Mouse (Mus musculus): ENCODE data around the gene Pdcd4. TPM values are rescaled to one million over a fixed set of nuclear protein-coding genes. Genes with fewer than 3 reads are reported as not detected.
A peak's percentile ranks its signal among the peaks of the same experiment; 100 is the strongest.

Gene Pdcd4
- polyA plus RNA-seq, 1 experiment = 3.8 TPM

- no peak for TF ChIP-seq POLR2A (IDR thresholded peaks at IDR 0.05; ENCODE audit: low read depth, low read length)
- TF ChIP-seq CTCF (IDR thresholded peaks at IDR 0.05; ENCODE audit: extremely low read depth, insufficient read length, insufficient replicate concordance, low read depth, low read length) = no peak
- no peak overlapping the region for H3K27ac ChIP-seq (ENCODE audit: insufficient read depth, low read depth, low read length)
- no peaks in the 10 kb centered on the region for H3K36me3 ChIP-seq (ENCODE audit: control insufficient read depth, insufficient read depth, low read length)
- 28% methylated on average over 15 of the region's 15 CpGs for WGBS
- no peaks in the 10 kb centered on the region for H3K27me3 ChIP-seq (ENCODE audit: control insufficient read depth, insufficient read depth, low read length)
- no peak overlapping the region for H3K4me3 ChIP-seq (ENCODE audit: low read depth, low read length)
- H3K4me1 ChIP-seq (ENCODE audit: control insufficient read depth, insufficient read depth, insufficient read length, low read length) = peaks cover 22% of the 10 kb centered on the region; the same call in 1 of the 2 replicates
Observed at GRCm38 (mm10) chr19:53852699-53853451, 39.2 kb upstream of the Pdcd4 start.

- Histone ChIP-seq H3K4me1 (ENCODE audit: control insufficient read depth, insufficient read depth, insufficient read length, low read length) (peaks cover 17% of the 10 kb centered on the region; the same call in 1 of the 2 replicates), H3K36me3 (ENCODE audit: control insufficient read depth, insufficient read depth, low read length) (no peaks in the 10 kb centered on the region), H3K4me3 (ENCODE audit: low read depth, low read length) (no peak overlapping the region), H3K27ac (ENCODE audit: insufficient read depth, low read depth, low read length) (no peak overlapping the region), H3K27me3 (ENCODE audit: control insufficient read depth, insufficient read depth, low read length) (no peaks in the 10 kb centered on the region)
- WGBS = 38% methylated on average over 4 of the region's 4 CpGs
- TF ChIP-seq CTCF (IDR thresholded peaks at IDR 0.05; ENCODE audit: extremely low read depth, insufficient read length, insufficient replicate concordance, low read depth, low read length) (no peak), POLR2A (IDR thresholded peaks at IDR 0.05; ENCODE audit: low read depth, low read length) (no peak)
Observed at GRCm38 (mm10) chr19:53854978-53855377, 37.1 kb upstream of the Pdcd4 start.

GRCm38 (mm10) chr19:53855781-53856180 lies 36.2 kb upstream of the Pdcd4 start:
- no peaks in the 10 kb centered on the region for H3K36me3 ChIP-seq (ENCODE audit: control insufficient read depth, insufficient read depth, low read length)
- H3K4me1 ChIP-seq (ENCODE audit: control insufficient read depth, insufficient read depth, insufficient read length, low read length) = peaks cover 12% of the 10 kb centered on the region; the same call in 1 of the 2 replicates
- H3K27me3 ChIP-seq (ENCODE audit: control insufficient read depth, insufficient read depth, low read length) = no peaks in the 10 kb centered on the region
- no peak overlapping the region for H3K27ac ChIP-seq (ENCODE audit: insufficient read depth, low read depth, low read length)
- H3K4me3 ChIP-seq (ENCODE audit: low read depth, low read length) = no peak overlapping the region
- TF ChIP-seq POLR2A (IDR thresholded peaks at IDR 0.05; ENCODE audit: low read depth, low read length) = no peak
- TF ChIP-seq CTCF (IDR thresholded peaks at IDR 0.05; ENCODE audit: extremely low read depth, insufficient read length, insufficient replicate concordance, low read depth, low read length) = no peak
- WGBS = 51% methylated on average over 5 of the region's 5 CpGs

- peaks cover 10% of the 10 kb centered on the region; the same call in 1 of the 2 replicates for H3K4me1 ChIP-seq (ENCODE audit: control insufficient read depth, insufficient read depth, insufficient read length, low read length)
- H3K27ac ChIP-seq (ENCODE audit: insufficient read depth, low read depth, low read length) = no peak overlapping the region
- no peaks in the 10 kb centered on the region for H3K36me3 ChIP-seq (ENCODE audit: control insufficient read depth, insufficient read depth, low read length)
- H3K27me3 ChIP-seq (ENCODE audit: control insufficient read depth, insufficient read depth, low read length) = no peaks in the 10 kb centered on the region
- 90% methylated on average over 9 of the region's 9 CpGs for WGBS
- TF ChIP-seq POLR2A (IDR thresholded peaks at IDR 0.05; ENCODE audit: low read depth, low read length) (no peak), CTCF (IDR thresholded peaks at IDR 0.05; ENCODE audit: extremely low read depth, insufficient read length, insufficient replicate concordance, low read depth, low read length) (no peak)
- no peak overlapping the region for H3K4me3 ChIP-seq (ENCODE audit: low read depth, low read length)
Observed at GRCm38 (mm10) chr19:53856794-53857193, 35.2 kb upstream of the Pdcd4 start.

GRCm38 (mm10) chr19:53857962-53858361 lies 34.1 kb upstream of the Pdcd4 start:
- no peak overlapping the region for H3K4me3 ChIP-seq (ENCODE audit: low read depth, low read length)
- no peaks in the 10 kb centered on the region for H3K36me3 ChIP-seq (ENCODE audit: control insufficient read depth, insufficient read depth, low read length)
- peaks cover 10% of the 10 kb centered on the region; the same call in 1 of the 2 replicates for H3K4me1 ChIP-seq (ENCODE audit: control insufficient read depth, insufficient read depth, insufficient read length, low read length)
- WGBS = 88% methylated on average over 6 of the region's 6 CpGs
- no peaks in the 10 kb centered on the region for H3K27me3 ChIP-seq (ENCODE audit: control insufficient read depth, insufficient read depth, low read length)
- H3K27ac ChIP-seq (ENCODE audit: insufficient read depth, low read depth, low read length) = no peak overlapping the region
- TF ChIP-seq CTCF (IDR thresholded peaks at IDR 0.05; ENCODE audit: extremely low read depth, insufficient read length, insufficient replicate concordance, low read depth, low read length) (no peak), POLR2A (IDR thresholded peaks at IDR 0.05; ENCODE audit: low read depth, low read length) (no peak)

GRCm38 (mm10) chr19:53859149-53859548 lies 32.9 kb upstream of the Pdcd4 start:
- Histone ChIP-seq H3K36me3 (ENCODE audit: control insufficient read depth, insufficient read depth, low read length) (no peaks in the 10 kb centered on the region), H3K4me3 (ENCODE audit: low read depth, low read length) (peak overlapping the region; percentile 53), H3K4me1 (ENCODE audit: control insufficient read depth, insufficient read depth, insufficient read length, low read length) (peaks cover 10% of the 10 kb centered on the region; the same call in 1 of the 2 replicates), H3K27ac (ENCODE audit: insufficient read depth, low read depth, low read length) (peak overlapping the region; percentile 81), H3K27me3 (ENCODE audit: control insufficient read depth, insufficient read depth, low read length) (no peaks in the 10 kb centered on the region)
- 26% methylated on average over 9 of the region's 9 CpGs for WGBS
- TF ChIP-seq CTCF (IDR thresholded peaks at IDR 0.05; ENCODE audit: extremely low read depth, insufficient read length, insufficient replicate concordance, low read depth, low read length) (no peak), POLR2A (IDR thresholded peaks at IDR 0.05; ENCODE audit: low read depth, low read length) (no peak)

- TF ChIP-seq POLR2A (IDR thresholded peaks at IDR 0.05; ENCODE audit: low read depth, low read length) (no peak), CTCF (IDR thresholded peaks at IDR 0.05; ENCODE audit: extremely low read depth, insufficient read length, insufficient replicate concordance, low read depth, low read length) (no peak)
- Histone ChIP-seq H3K4me3 (ENCODE audit: low read depth, low read length) (peak overlapping the region; percentile 53), H3K27ac (ENCODE audit: insufficient read depth, low read depth, low read length) (peak overlapping the region; percentile 81)
Observed at GRCm38 (mm10) chr19:53859593-53859992, 32.4 kb upstream of the Pdcd4 start.

More at GRCm38 (mm10) chr19:53859593-53859992, 32.4 kb upstream of the Pdcd4 start:
- peaks cover 10% of the 10 kb centered on the region; the same call in 1 of the 2 replicates for H3K4me1 ChIP-seq (ENCODE audit: control insufficient read depth, insufficient read depth, insufficient read length, low read length)
- H3K36me3 ChIP-seq (ENCODE audit: control insufficient read depth, insufficient read depth, low read length) = no peaks in the 10 kb centered on the region
- no peaks in the 10 kb centered on the region for H3K27me3 ChIP-seq (ENCODE audit: control insufficient read depth, insufficient read depth, low read length)
- 51% methylated on average over 7 of the region's 7 CpGs for WGBS
